Mouse (Mus musculus) lung, embryonic 15.5 days (tissue): ENCODE results near the gene Cd247. TPM values are rescaled to one million over a fixed set of nuclear protein-coding genes. Genes with fewer than 3 reads are reported as not detected.
A peak's percentile ranks its signal among the peaks of the same experiment; 100 is the strongest.

ENCODE experiments used
- ATAC-seq: fragments of 200-750 bp; cut with Nextera tagmentation; 2 replicates; pipeline ENCODE4 v1.8.0; 2017; ENCODE audit warnings: moderate number of reproducible peaks, borderline replicate concordance; ENCODE audit not compliant: low FRiP score, low TSS enrichment; ENCODE audit errors: extremely low read depth
- H3K27ac ChIP-seq: fragments of 300-500 bp; sonication (generic); 2 replicates; pipeline ENCODE4 v1.5.1; 2015; ENCODE audit warnings: moderate library complexity, mild to moderate bottlenecking, inconsistent platforms
- H3K27me3 ChIP-seq: fragments of 300-500 bp; sonication (generic); 2 replicates; pipeline ENCODE4 v1.6.1; 2015; ENCODE audit warnings: inconsistent platforms
- H3K36me3 ChIP-seq: fragments of 300-500 bp; sonication (generic); 2 replicates; pipeline ENCODE4 v1.6.1; 2015; ENCODE audit warnings: inconsistent platforms
- H3K4me1 ChIP-seq: fragments of 300-500 bp; sonication (generic); 2 replicates; pipeline ENCODE4 v1.6.1; 2015; ENCODE audit warnings: inconsistent platforms
- H3K4me2 ChIP-seq: fragments of 300-500 bp; sonication (generic); 2 replicates; pipeline ENCODE4 v1.6.1; 2015; ENCODE audit warnings: inconsistent platforms, mild to moderate bottlenecking, moderate library complexity
- H3K4me3 ChIP-seq: fragments of 300-500 bp; sonication (generic); 2 replicates; pipeline ENCODE4 v1.5.1; 2015; ENCODE audit warnings: mild to moderate bottlenecking, inconsistent platforms
- H3K9ac ChIP-seq: fragments of 300-500 bp; sonication (generic); 2 replicates; pipeline ENCODE4 v1.6.1; 2015; ENCODE audit warnings: inconsistent platforms
- H3K9me3 ChIP-seq: fragments of 300-500 bp; sonication (generic); 2 replicates; pipeline ENCODE4 v1.6.1; 2016; ENCODE audit warnings: inconsistent platforms
- WGBS: fragments of 180-500 bp; shearing (Covaris S2); methylation state at CpG from one replicate; pipeline ENCODE4 v1.1.7; 2015; 5-methylcytosine and 5-hydroxymethylcytosine counted together
- polyA plus RNA-seq: library from polyadenylated mRNA; unstranded; fragments of >200 nt; fragmentation: Nextera tagmentation; extraction: Ambion mirVana; gene quantifications from 2 replicates; pipeline ENCODE4 v1.2.1, GENCODE M21; 2015

The Cd247 gene
- polyA plus RNA-seq, 1 experiment from 2014 or later: 2.6 TPM

DNA sequence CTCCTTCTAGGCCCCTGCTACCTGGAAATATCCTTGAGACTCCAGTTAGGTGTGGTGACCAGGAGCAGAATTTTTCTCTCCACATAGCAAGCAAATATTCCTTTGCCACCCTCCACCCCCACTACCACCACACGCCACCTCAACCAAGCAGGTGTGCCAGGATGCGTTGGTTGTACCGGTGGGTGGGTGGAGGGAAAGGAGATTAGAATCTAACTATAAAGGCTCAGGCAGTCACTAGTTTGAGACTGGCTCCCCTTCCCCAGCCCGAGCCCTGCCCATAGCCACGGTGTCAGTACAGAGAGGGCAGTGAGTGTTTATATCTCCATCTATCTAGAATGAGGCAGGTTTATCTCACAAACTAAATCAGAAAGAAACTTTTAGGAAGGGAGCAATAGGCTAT lies 39.7 kb downstream of the Cd247 start:
- Histone ChIP-seq H3K36me3 (no peaks in the 10 kb centered on the region), H3K9ac (no peak overlapping the region), H3K4me2 (no peak overlapping the region), H3K27ac (no peak overlapping the region), H3K4me1 (no peaks in the 10 kb centered on the region), H3K9me3 (no peaks in the 10 kb centered on the region), H3K27me3 (no peaks in the 10 kb centered on the region), H3K4me3 (no peak overlapping the region)
- 65% methylated on average over 5 of the region's 5 CpGs for WGBS
- no peak for ATAC-seq

DNA sequence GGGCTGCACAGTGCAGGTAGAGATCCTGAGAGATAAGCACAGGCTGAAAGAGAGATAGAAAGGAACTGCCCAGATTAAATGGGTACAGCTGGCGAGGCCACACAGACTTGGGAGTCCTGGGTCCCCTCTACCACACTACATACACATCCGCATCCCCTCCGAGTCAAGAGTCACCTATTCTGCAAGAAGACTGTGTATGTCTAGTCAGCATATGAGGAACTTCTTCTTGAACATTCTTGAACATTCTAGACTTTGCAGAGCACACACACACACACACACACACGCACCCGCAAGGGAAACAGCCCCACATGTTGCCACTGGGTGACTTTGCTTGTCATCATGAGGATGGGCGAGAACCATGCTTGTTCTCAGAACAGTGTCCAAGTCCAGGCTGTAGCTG lies 40.1 kb downstream of the Cd247 start:
- H3K9me3 ChIP-seq: no peaks in the 10 kb centered on the region
- H3K4me3 ChIP-seq: no peak overlapping the region
- no peaks in the 10 kb centered on the region for H3K4me1 ChIP-seq
- H3K27me3 ChIP-seq: 0 out of 2 replicates have a peak, but pooled peaks cover under 1% of the 10 kb centered on the region
- H3K27ac ChIP-seq: no peak overlapping the region
- WGBS: 88% methylated on average over 6 of the region's 6 CpGs
- ATAC-seq: no peak
- H3K36me3 ChIP-seq: no peaks in the 10 kb centered on the region
- no peak overlapping the region for H3K4me2 ChIP-seq
- H3K9ac ChIP-seq: no peak overlapping the region

DNA sequence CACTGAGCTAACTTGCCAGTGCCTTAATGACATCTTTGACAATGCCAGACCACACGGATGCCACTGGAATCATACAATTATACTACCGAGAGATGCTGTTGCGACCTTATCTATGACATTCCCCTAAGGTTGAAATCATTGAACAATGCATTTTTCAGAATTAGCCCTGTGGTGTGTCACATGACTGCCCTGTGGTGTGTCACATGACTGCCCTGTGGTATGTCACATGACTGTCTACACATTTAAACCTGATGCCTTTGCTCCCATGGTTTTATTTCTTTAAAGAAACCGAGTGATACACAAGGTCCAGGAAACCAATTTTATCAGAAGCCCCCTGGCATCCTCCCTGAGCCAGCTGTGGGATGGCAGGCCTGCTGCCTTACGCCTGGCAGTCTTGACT lies 41.4 kb downstream of the Cd247 start:
- Histone ChIP-seq H3K27ac (no peak overlapping the region), H3K9me3 (no peaks in the 10 kb centered on the region), H3K4me2 (no peak overlapping the region), H3K36me3 (no peaks in the 10 kb centered on the region), H3K4me3 (no peak overlapping the region), H3K9ac (no peak overlapping the region), H3K4me1 (peaks cover 9% of the 10 kb centered on the region; the same call in 1 of the 2 replicates), H3K27me3 (0 out of 2 replicates have a peak, but pooled peaks cover 6% of the 10 kb centered on the region)
- WGBS: 85% methylated on average over 5 of the region's 5 CpGs
- no peak for ATAC-seq

DNA sequence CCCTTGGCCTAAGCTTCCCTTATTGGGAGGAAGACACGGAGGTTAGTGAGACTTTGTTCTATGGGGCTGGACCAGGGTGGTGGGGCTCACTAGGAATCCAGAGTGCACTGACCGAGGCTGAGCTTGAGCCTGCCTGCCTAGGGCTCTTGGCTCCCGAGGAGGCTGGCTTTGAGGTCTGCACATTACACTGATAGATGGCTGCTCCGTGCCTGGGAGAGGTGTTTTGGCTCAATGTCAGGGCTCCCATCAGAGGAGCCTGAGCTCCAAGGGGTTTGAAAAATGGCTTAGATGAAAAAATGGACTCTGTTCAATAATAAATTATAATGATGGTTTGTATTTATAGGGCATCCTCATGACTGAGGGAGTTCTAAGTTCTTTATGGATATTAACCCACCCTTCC lies 44.8 kb downstream of the Cd247 start:
- no peaks in the 10 kb centered on the region for H3K36me3 ChIP-seq
- no peak for ATAC-seq
- H3K9me3 ChIP-seq: no peaks in the 10 kb centered on the region
- H3K4me2 ChIP-seq: no peak overlapping the region
- no peak overlapping the region for H3K27ac ChIP-seq
- H3K27me3 ChIP-seq: 0 out of 2 replicates have a peak, but pooled peaks cover 6% of the 10 kb centered on the region
- peaks cover 29% of the 10 kb centered on the region for H3K4me1 ChIP-seq
- 28% methylated on average over 4 of the region's 4 CpGs for WGBS
- no peak overlapping the region for H3K4me3 ChIP-seq
- H3K9ac ChIP-seq: no peak overlapping the region

DNA sequence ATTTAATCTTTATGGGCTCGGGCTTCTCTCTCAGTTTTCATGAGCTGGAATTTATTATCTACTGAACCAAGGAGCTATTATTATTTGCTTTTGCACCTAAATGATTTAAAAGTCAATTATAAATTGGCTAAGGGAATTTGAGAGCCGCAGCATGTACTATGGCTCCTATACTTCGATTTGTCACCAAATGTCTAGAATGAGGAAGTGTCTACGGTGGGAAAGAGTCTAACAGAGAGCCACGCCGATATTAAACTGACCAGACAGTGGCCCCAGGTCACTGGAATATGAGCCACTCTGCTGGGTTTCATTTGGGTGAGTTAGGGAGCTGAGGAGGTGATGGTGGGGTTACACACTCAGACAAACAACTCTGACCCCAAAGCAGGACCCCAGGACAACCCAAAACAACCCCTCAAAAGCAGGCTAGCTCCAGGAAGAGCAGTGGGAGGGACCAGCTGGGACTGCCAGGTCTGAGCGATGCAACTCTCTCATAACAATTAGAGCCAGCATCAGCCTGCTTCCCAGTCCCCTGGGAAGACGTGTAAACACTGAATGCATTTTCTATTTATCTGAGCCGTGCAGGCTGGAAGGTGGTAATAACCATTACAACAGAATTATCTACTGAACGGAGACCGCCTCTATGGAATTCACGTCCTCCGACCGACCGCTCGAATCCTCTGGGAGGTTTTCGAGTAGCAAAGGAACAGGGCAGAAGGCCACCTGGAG lies 45.6 kb downstream of the Cd247 start:
- 23% methylated on average over 17 of the region's 17 CpGs for WGBS

DNA sequence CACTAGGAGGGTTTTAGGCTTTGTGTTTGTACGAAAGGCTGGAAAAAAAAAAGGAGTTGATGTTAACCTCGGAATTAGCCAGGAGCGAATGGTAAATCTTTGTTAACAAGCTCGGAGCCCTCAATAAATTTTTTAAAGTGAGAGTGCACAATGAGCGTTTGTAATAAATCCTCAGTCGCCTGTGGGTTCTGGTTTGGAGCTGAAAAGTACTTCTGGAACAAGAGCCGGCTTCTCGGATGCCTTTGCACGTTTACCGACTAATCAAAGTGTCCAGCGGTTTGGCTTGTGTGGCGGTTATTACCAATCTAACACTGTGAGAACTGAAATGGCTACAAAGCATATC lies 46.1 kb downstream of the Cd247 start:
- no peaks in the 10 kb centered on the region for H3K9me3 ChIP-seq
- H3K4me1 ChIP-seq: peaks cover 30% of the 10 kb centered on the region
- peak overlapping the region; percentile 29; the same call in 1 of the 2 replicates for H3K4me2 ChIP-seq
- no peaks in the 10 kb centered on the region for H3K36me3 ChIP-seq
- 0 out of 2 replicates have a peak overlapping the region, but pooled peaks have one; percentile 0 for H3K4me3 ChIP-seq
- WGBS: 31% methylated on average over 12 of the region's 12 CpGs
- H3K9ac ChIP-seq: no peak overlapping the region
- peaks cover 11% of the 10 kb centered on the region for H3K27me3 ChIP-seq
- no peak overlapping the region for H3K27ac ChIP-seq
- no peak for ATAC-seq

More for the DNA sequence above, 45.6 kb downstream of the Cd247 start:
- no peak overlapping the region for H3K27ac ChIP-seq
- H3K4me2 ChIP-seq: peak overlapping the region; percentile 29; the same call in 1 of the 2 replicates
- H3K9me3 ChIP-seq: no peaks in the 10 kb centered on the region
- ATAC-seq: no peak
- 0 out of 2 replicates have a peak overlapping the region, but pooled peaks have one; percentile 0 for H3K4me3 ChIP-seq
- H3K36me3 ChIP-seq: no peaks in the 10 kb centered on the region
- no peak overlapping the region for H3K9ac ChIP-seq
- peaks cover 30% of the 10 kb centered on the region for H3K4me1 ChIP-seq
- peaks cover 6% of the 10 kb centered on the region; the same call in 1 of the 2 replicates for H3K27me3 ChIP-seq

DNA sequence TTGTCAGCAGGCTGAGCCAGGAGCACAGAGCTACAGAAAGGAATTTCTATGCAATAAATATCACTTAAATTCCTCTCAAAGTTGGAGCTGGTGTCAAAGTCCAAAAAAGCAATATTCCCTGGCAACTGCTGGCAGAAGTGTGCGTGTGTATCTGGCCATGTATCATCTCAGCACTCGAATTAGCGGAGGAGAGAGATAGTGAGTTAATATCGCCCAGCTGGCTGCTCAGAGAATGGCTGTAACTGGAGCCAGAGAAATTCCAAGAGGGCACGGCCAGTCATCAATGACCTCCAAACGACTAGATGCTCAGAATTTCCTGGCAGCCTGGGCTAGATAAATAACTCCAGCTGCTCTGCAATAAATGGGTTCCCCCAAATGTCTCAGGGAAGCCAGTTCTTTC lies 48.0 kb downstream of the Cd247 start:
- 14% methylated on average over 6 of the region's 6 CpGs for WGBS
- H3K4me2 ChIP-seq: no peak overlapping the region
- no peaks in the 10 kb centered on the region for H3K36me3 ChIP-seq
- no peak overlapping the region for H3K27ac ChIP-seq
- no peak overlapping the region for H3K4me3 ChIP-seq
- no peak overlapping the region for H3K9ac ChIP-seq
- ATAC-seq: peak; percentile 62
- H3K4me1 ChIP-seq: peaks cover 37% of the 10 kb centered on the region
- H3K27me3 ChIP-seq: peaks cover 30% of the 10 kb centered on the region
- no peaks in the 10 kb centered on the region for H3K9me3 ChIP-seq

DNA sequence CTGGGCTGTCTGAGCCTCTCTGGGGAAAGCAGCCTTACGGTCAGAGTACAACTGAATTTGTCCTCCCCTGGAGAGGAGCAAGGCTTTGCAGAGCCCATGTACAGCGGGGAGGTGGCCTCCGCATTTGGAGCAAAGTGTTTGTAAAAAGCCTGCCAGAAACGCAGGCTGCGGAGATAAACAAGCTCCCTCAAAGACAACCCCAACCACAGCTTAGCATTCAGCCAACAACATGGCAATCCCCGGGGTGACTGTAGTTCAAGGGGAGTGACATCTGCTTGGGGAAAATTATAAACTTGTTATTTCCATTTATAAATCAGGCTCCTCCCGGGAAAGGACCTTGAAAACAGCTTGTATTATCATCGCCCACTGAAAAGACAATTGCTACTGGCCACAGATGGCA lies 49.1 kb downstream of the Cd247 start:
- Histone ChIP-seq H3K4me1 (peaks cover 37% of the 10 kb centered on the region), H3K9me3 (no peaks in the 10 kb centered on the region), H3K36me3 (no peaks in the 10 kb centered on the region), H3K4me3 (no peak overlapping the region), H3K27me3 (peaks cover 39% of the 10 kb centered on the region), H3K9ac (no peak overlapping the region), H3K4me2 (peak overlapping the region; percentile 9; the same call in 1 of the 2 replicates), H3K27ac (0 out of 2 replicates have a peak overlapping the region, but pooled peaks have one; percentile 41)
- peak; percentile 81; the same call in 1 of the 2 replicates for ATAC-seq
- 18% methylated on average over 8 of the region's 8 CpGs for WGBS

DNA sequence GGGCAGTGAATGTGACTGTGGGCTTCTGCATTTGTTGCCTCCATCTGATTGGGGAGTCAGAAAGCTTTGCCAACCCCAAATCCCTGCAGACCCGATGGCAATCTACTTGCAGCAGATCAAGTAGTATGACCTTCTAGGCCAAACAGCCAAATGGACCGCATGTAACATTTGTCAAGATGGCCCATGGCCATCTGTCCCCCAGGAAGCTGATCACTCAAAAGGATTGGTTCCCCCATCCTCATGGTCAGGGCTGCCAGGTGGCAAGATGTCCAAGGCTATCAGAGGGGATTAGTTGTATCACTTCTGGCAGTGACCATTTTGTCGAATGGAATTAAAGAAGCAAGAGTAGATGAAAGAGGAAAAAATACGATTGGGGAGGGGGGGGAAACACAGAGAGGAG lies 50.7 kb downstream of the Cd247 start:
- H3K4me2 ChIP-seq: no peak overlapping the region
- peaks cover 45% of the 10 kb centered on the region for H3K27me3 ChIP-seq
- no peak overlapping the region for H3K4me3 ChIP-seq
- ATAC-seq: no peak
- no peak overlapping the region for H3K9ac ChIP-seq
- H3K4me1 ChIP-seq: peaks cover 34% of the 10 kb centered on the region
- H3K27ac ChIP-seq: no peak overlapping the region
- WGBS: 82% methylated on average over 4 of the region's 4 CpGs
- no peaks in the 10 kb centered on the region for H3K36me3 ChIP-seq
- H3K9me3 ChIP-seq: no peaks in the 10 kb centered on the region

DNA sequence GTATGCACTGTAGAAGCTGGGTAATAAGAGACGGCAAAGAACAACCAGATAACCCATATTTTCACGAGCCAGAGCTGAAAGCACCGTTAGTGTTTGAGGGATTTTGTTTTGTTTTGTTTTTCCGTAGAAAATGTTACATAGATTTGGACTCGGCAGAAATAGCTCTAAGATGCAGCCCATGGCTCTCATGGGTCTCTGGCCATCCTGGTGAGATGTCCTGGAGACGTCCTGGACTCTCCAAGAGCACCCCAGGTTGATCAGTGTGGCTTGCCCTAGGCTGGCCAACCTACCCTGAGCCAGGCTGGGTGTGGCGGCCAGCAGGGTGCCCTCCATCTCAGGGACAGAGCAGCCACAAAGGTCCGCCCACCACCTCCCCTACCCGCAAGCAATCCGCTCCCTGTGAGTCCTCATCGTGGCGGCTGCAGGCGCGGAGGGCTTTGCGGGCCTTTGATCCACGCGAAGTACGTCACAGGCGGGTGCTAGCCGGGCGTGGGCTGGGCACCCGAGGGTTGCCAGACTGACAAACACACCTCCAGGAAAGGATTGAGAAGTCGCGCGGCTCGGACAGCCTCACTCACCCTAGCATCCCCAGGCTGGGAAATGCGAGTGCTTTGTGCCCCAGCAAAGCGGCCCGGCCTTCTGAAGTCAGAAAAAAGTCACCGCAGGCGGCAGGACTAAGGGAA lies 52.2 kb downstream of the Cd247 start:
- Histone ChIP-seq H3K27ac (no peak overlapping the region), H3K4me2 (peak overlapping the region; percentile 67), H3K4me1 (peaks cover 37% of the 10 kb centered on the region), H3K9me3 (no peaks in the 10 kb centered on the region), H3K27me3 (peaks cover 57% of the 10 kb centered on the region), H3K36me3 (no peaks in the 10 kb centered on the region), H3K4me3 (peak overlapping the region; percentile 35), H3K9ac (peak overlapping the region; percentile 39)
- 15% methylated on average over 31 of the region's 31 CpGs for WGBS
- no peak for ATAC-seq

DNA sequence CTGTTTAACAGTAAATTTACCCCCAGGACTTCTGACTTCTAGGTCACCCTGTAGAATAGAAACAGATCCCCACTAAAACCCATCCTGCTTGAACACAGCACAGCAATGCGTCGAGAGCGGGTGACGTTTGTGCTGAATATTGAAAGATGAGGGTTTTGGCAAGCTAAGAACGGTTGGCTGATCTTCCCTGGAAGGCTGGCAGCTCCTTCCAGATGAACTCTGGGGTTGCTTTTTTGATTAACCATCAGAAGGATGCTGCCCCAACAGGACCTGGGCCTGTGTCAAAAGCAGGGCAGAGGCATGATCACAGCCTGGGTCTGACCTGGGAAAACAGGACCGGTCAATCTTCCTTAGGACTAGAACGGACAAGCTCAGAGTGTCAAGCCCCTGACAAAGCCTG lies 53.7 kb downstream of the Cd247 start:
- ATAC-seq: no peak
- no peak overlapping the region for H3K4me3 ChIP-seq
- H3K27me3 ChIP-seq: peaks cover 67% of the 10 kb centered on the region
- no peak overlapping the region for H3K27ac ChIP-seq
- H3K4me1 ChIP-seq: peaks cover 28% of the 10 kb centered on the region
- no peak overlapping the region for H3K9ac ChIP-seq
- no peaks in the 10 kb centered on the region for H3K36me3 ChIP-seq
- WGBS: 86% methylated on average over 7 of the region's 7 CpGs
- no peak overlapping the region for H3K4me2 ChIP-seq
- H3K9me3 ChIP-seq: no peaks in the 10 kb centered on the region

DNA sequence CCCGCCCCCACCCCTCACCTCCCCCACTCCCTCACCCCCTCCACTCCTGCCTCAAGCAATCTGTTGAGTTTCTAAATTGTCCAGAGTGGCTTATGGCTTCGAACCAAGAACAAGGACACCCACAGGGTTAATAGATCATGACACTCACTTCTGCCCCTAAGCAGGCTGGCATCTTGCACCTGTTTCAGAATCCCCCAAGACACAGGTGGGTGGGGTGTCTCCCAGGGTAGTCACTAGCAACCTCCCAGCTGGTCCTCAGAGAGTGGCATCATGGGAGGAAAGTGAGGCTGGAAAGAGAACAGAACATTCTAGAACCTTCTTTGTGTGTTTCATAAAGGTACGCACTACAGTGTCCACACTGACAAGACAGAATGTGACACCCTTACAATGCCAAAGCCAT lies 55.1 kb downstream of the Cd247 start:
- no peak overlapping the region for H3K4me3 ChIP-seq
- no peaks in the 10 kb centered on the region for H3K36me3 ChIP-seq
- H3K9me3 ChIP-seq: no peaks in the 10 kb centered on the region
- no peak overlapping the region for H3K27ac ChIP-seq
- peaks cover 67% of the 10 kb centered on the region for H3K27me3 ChIP-seq
- no peak for ATAC-seq
- peaks cover 17% of the 10 kb centered on the region for H3K4me1 ChIP-seq
- no peak overlapping the region for H3K4me2 ChIP-seq
- H3K9ac ChIP-seq: no peak overlapping the region
- 75% methylated on average over 3 of the region's 3 CpGs for WGBS
